Mouse (Mus musculus) ES-Bruce4 (cell line): ENCODE measurements around the gene Cd164.

ENCODE experiments used
- CTCF ChIP-seq: IDR thresholded peaks from one replicate; pipeline ENCODE4 v1.8.1; 2011; ENCODE audit warnings: low read depth, low read length
- POLR2A ChIP-seq: IDR thresholded peaks from one replicate; pipeline ENCODE4 v1.8.1; 2011; ENCODE audit warnings: low read length; ENCODE audit not compliant: insufficient read depth

DNA sequence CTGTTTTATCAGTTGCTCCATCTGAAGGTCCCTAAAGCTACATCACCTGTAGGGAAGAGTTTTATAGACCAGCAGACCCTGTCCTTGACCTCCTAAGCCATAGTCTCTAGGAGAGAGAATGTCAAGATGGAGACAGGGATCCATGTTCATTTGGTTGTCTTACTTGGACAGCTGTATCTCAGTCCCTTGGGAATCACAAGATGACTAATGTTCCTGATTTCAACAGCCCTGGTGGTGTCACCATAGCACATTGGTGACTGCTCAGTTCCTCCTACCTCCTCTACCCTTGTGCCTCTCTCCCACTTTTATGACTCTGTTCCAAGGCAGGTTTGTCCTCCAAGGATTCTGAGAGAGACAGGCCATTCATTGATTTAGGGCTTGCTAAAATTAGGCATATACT is 4.3 kb upstream of the Cd164 start:
- no peak for TF ChIP-seq CTCF
- TF ChIP-seq POLR2A = no peak
